Mouse (Mus musculus): ENCODE measurements around the gene Slc44a5.
"Not testable (repeated sequence)": the region's sequence is repeated elsewhere in the genome, so short reads cannot be mapped to it uniquely, and the experiment has no call there.

The Slc44a5 gene

DNA sequence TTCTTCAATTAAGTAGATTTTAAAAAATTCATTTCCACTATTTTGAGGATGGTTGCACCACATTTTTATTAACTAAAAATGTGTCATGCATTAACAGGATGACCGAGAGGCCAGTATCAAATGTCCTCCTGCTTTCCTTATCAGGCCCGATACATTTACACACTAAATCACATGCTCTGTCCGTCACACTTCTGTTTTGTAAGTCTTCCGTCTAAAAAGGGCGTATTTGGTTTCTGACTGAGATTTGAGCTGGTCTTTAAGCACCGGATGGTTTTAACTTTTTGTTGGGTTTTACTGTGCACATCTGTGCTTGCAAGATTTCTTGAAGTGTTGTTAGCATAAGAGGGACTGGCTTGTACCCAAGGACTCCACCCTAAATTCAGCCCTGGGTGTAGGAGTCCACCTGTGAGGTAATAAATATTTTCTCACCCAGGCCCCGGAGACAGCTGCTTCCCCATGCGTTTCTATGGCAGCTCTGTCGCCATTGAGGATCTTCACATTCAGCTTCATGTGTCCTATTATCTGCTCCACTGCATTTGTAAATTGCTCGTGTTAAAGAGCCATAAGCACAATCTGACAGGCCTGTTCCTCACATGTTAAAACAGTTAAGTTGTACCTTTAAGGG, 237.3 kb downstream of the Slc44a5 start:
- DNase-seq (ENCODE audit: extremely low read depth, low read depth, low spot score): no peak

DNA sequence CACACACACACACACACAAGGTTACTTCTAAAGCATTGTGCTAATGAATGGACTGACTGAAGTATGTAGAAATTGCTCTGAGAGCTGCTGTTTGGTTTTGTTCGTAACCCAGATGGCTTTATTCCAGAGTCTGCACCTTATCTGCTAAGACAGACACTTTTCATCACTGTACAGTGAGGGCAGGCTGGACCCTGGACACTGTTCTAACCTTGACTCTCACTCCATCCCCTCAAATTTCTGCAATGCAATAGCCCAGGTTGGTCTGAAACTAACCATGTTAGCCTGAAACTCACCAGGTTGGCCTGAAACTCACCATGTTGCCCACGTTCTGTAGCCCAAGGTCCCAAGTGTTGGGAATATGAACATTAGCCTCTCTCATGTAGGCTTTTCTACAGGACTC, 239.3 kb downstream of the Slc44a5 start:
- no peak for DNase-seq (ENCODE audit: extremely low read depth, low read depth, low spot score)

DNA sequence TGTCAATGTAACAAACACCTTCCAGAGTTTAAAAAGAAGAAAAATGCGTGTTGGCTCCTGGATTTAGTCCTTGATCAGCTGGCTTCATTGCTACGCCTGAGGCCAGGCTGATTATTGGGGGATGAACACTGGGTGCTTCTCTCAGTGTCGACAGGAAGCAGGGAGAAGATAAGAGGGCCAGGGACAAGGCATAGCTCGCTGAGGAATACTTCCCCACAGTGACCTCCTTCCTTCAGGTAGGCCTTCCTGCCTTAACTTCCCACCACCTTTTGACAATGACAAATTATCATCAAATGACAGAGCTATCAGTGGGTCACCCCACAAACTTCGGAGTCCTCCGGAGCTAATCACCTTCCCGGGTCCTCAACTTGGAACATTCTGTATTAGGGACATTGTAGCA, 242.1 kb downstream of the Slc44a5 start:
- no peak for DNase-seq (ENCODE audit: extremely low read depth, low read depth, low spot score)

DNA sequence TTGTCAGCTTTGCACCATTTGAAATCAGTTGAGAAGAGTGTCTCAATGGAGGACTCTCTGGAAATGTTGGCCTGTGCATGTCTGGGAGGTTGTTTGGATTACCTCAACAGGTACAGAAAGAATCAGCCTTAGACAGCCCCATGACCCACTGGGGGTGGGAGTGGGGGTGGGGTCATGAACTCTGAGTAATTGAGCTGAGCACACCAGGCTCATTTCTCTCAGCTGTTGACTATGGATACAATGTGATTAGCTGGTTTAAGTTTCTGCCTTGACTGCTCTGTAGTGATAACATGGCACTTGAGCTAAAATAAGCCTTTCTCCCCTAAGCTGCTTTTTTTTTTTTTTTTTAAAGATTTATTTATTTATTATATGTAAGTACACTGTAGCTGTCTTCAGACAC, 242.5 kb downstream of the Slc44a5 start:
- no peak for DNase-seq (ENCODE audit: extremely low read depth, low read depth, low spot score)

DNA sequence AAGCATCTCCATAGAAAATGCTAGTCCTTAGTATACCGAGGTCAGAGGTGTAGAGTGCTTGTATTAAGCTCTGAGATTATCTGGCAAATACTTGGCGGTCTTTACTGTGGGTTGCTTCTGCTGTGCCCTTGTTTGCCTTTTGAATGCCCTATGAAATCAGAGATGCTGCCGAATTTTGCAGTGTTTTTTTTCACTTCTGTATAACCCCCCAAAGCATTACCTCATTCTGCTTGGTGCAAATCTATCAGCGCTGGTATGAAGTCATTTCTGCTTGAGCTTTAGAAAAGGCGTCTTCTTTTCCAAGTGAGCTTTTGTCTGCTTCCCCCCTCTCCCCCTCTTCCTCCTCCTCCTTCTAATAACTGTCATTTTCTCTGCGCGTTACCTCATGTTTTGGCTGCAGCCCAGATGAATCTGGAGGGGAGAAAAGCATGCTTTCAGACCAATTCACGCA, 248.9 kb downstream of the Slc44a5 start:
- no peak for DNase-seq (ENCODE audit: extremely low read depth, low read depth, low spot score)

DNA sequence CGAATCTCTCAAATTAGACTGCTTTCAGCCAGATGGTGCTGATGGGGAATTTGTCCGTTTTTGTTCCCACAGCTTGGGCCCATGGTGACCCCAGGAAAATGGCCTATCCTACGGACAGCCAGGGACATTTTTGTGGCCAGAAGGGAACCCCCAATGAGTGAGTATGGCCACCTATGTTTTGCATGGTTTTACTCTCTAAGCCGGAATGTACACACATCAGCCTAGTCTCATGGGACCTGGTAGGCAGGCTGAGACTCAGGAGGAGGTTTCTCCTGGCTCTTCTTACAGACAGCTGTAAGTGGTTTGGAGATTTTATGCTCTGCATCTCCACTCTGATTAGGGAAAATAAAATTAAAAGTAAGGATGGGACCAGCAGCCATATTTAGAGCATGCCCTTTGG, 249.5 kb downstream of the Slc44a5 start:
- DNase-seq (ENCODE audit: extremely low read depth, low read depth, low spot score): no peak

DNA sequence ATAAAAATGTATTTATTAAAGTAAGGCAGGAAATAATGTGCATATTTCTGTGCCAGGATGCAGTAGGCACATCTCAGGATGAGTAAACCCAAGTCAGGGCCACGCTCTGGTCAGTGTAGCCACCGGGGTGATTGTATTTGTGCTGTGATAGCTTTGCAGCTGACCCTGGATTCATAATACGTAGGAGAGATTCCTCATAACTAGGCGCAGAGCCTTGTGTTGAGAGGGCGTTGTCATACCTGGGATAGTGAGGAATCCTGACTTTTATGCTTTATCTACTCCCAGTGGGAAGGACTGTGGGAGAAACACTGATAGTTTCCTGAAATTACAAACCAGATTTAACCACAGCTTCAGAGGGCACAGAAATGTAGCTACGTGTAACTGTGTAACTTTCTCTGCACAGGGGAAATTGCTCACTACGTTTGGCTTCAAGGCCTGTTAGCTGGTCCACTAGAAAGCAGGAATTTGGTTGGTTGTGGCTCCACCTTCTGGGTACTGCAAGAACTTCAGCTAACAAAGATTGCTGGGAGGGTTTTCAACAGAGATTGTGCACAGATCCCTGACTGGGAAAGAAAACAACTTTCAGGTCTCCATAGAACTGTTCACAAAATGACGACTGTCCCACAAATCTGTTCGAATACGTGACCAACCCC, 253.0 kb downstream of the Slc44a5 start:
- no peak for DNase-seq (ENCODE audit: extremely low read depth, low read depth, low spot score)

DNA sequence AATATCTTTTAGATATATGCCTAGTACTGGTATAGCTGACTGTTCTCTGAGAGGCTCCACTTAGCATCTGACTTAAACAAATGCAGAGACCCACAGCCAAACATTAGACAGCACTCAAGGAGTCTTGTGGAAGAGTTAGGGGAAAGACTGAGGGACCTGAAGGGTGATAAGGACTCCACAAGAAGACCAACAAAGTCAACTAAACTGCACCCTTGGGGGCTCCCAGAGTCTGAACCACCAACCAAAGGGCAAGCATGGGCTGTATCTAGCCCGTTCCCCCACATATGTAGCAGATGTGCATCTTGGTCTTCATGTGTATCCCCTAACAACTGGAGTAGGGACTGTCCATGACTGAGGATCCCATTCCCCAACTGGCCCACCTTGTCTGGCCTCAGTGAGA, 271.7 kb downstream of the Slc44a5 start:
- DNase-seq (ENCODE audit: extremely low read depth, low read depth, low spot score): no peak

DNA sequence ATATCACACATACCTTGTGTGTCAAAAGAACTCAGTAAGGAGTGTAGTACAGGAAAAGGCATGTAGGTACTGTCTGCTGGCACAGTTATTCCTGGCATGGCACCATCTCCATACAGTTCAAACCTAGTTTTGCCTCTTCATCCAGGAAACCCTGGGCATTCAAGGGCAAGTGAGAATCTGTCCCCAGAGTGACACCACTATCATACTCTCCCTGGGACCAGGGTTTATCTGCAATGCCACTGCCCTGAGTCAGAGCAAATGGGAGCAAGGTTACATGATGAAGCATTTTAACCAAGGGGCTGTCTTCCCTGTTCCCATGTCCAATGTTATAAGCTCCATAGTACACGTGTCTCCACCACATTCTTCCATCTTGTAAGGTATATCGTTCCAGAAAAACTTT, 278.2 kb downstream of the Slc44a5 start:
- DNase-seq (ENCODE audit: extremely low read depth, low read depth, low spot score): no peak

DNA sequence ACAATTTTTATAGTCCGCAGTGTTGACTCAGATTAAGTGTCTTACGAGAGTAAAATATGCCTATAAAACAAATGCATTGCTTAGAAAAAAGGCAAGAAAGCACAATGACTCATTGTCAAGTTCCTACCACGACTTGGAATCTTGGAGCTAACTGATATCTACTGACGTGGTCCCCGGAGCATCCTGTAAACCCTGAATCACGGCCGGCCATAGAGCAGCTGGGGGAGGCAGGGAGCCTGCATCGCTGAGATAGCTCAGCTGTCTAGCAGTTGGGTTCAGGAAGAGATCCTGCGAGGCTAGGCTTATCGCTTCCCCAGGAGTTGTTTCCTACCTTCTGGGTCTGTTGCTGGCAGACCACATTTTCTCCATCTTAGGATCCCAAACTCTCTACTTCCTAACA, 279.0 kb downstream of the Slc44a5 start:
- no peak for DNase-seq (ENCODE audit: extremely low read depth, low read depth, low spot score)

DNA sequence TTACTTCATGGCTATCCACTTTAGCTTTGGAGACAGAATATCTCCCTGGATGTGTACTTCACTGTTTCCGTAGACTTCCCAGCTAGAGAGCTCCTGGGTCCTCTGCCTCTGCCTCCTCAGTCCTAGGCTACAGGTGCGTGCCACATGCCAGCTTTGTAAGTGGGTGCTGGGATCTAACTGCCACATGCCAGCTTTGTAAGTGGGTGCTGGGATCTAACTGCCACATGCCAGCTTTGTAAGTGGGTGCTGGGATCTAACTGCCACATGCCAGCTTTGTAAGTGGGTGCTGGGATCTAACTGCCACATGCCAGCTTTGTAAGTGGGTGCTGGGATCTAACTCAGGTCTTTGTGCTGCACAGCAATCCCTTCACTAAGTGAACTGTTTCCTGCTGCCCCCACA, 281.0 kb downstream of the Slc44a5 start:
- not testable (repeated sequence) for DNase-seq (ENCODE audit: extremely low read depth, low read depth, low spot score)

DNA sequence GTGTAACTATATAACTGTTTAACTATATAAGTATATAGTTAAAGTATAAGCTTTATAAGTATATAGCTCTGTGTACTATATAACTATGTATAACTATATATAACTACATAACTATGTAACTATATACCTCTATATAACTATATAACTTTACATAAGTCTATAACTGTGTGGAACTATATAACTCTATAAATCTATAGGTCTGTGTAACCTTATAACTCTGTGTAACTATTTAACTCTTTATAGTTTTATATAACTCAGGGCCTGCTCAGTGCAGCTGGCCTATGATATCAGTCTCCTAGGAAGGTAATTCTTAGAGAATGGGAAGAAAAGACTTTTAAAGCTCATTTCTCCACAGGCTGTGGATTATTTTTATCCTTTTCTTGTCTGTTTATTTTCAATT, 284.1 kb downstream of the Slc44a5 start:
- DNase-seq (ENCODE audit: extremely low read depth, low read depth, low spot score): no peak

DNA sequence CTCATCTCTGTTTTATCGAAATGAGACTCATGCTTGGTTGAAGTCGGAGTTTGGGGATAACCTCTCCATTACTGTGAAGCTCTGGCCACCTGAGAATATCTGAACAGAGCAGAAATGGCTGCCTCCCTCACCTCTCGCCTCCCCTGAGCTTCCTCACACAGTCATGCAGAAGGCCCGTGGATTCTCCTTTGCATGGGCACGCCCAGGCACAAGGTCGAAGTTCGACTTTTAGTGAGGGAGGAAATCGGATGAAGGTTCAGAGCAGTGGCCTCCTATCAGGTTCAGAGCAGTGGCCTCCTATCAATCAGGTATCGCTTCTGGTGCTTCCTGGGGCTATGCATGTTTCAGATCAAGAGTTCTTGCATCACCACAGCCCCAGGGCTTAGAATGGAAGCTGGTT, 295.1 kb downstream of the Slc44a5 start:
- no peak for DNase-seq (ENCODE audit: extremely low read depth, low read depth, low spot score)

DNA sequence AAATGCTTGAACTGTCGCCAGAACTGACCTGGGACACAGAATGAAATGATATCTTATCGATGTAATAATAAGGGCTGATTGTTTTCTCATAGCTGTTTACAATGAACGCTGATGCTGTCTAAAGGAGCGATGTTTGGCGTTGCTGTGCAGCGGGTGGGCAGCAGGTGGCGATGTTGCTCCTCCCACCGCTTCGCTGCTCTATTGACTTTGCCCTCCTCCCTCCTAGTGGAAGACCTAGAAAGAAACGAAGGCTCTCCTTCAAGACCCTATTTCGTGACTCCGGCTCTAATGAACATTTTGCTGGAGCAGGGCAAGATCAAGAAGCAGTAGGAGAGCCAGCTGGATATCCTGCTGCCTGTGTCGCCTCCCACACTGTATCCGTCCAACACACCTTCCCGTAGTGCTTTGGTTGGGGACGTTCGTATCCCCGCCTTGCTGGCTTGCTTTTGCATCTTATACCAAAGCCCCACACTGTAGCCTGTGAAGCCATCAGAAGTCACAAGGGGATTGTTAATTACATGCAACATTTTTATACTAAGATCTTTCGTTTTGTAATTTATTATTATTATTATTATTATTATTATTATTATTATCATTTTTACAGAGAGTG, 296.6 kb downstream of the Slc44a5 start:
- DNase-seq (ENCODE audit: extremely low read depth, low read depth, low spot score): no peak

DNA sequence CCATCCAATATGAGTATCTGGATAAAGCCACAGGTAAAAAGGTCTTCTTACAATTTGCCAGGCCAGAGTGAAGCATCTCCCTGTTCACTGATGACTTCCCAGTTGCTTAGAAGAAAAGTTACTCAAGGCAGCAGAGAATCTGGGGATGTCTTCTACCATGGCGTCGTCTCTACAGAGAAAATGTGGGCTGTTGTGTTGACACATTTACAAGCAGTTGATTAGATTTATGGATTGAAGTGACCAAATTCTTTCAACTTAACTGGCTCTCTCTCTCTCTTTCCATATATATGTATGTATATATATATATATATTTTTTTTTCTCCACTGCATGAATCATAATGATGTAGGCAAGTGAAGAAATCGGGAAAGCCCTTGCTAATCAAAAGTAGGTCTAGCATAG, 301.4 kb downstream of the Slc44a5 start:
- DNase-seq (ENCODE audit: extremely low read depth, low read depth, low spot score): no peak

DNA sequence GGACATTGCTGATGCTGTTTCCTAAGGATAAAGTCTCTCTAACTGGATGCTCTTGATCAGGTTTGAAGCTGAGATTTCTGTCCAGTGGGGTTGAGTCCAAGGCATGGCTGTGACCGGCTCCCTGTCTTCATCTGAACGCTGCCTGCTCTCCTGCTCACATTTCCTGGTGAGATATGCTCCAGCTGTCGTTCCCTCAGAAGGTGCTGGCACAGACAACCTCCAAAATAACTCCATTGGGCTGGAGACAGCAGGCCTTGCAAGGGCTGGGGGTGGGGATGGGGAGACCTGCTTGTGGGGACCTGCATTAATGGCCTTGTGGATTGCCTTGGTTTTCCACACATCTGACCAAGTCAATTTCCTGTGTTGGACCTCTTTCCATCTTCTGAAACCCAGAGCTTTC, 311.0 kb downstream of the Slc44a5 start:
- DNase-seq (ENCODE audit: extremely low read depth, low read depth, low spot score): no peak

DNA sequence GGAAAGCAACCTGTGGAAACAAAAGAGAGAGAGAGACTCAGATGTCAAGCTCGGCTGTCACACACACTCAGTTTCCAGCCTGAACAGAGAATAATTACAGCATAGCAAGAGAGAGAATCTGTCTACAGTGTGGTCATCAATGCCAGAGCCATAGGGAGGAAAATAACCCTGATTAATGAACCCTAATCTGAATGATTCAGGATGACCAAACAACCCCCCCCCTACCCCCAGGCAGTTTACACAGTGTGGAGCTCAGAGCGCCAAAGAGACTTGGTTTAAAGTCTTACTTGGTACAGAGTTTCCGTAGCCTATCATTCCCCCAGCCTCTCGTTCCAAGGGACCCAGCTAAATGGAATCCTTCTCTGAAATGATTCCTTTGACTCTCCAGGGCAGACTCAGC, 312.1 kb downstream of the Slc44a5 start:
- DNase-seq (ENCODE audit: extremely low read depth, low read depth, low spot score): no peak

DNA sequence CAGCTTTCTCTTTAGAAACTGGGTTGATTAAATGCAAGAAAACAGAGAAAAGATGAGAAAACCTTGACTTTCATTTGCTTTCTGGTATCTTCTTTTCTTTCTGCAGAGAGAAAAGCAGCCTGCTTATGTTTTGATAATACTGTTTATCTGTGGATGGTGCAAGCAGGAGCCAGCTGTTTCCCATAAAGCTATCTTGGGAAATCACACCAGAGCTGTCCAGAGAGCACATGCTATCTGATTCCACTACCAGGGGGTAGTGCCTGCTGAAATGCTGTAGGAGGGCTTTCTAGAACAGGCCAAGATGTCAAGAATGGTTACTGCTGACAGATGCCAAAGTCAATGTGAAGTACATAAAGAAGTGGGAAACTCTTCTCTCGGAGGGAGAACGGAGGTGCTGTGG, 314.0 kb downstream of the Slc44a5 start:
- DNase-seq (ENCODE audit: extremely low read depth, low read depth, low spot score): no peak

DNA sequence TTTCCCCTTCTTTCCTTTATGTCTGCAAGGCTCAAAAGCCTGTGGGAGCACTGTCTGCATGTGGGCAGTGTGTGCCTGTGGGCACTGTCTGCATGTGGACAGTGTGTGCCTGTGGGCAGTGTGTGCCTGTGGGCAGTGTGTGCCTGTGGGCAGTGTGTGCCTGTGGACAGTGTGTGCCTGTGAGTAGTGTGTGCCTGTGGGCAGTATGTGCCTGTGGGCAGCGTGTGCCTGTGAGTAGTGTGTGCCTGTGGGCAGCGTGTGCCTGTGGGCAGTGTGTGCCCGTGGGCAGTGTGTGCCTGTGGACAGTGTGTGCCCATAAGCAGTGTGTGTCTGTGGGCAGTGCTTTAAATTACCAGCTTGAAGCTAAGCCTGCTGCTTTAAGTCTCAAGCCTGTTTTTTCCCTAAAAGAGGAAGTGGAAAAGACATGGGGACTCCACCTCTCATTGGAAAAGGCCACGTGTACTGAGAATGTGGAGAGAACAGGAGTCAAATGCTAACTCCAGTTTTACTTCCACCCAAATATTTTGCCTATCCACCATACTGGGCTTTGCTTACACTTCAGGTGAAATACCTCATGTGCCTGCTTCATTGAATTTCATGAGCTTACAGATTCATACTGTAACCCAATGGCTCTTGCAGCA, 315.3 kb downstream of the Slc44a5 start:
- no peak for DNase-seq (ENCODE audit: extremely low read depth, low read depth, low spot score)

DNA sequence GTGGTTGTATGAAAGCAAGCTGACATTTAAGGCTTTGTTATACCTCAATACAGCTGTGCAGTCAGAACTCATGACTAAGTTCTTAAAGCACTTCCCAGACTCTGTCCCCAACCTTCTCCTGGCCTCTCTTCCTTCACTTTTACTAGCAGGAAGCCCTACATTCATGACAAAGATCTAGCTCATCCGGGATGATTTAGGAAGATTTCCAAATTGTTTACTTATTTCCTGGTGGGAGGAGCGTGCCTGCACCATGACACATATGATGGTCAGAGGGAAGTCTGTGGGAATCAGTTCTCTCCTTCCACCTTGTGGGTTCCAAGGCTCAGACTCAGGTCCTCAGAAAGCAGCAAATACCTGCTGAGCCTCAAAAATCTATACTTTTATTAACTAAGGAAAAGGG, 317.1 kb downstream of the Slc44a5 start:
- no peak for DNase-seq (ENCODE audit: extremely low read depth, low read depth, low spot score)

DNA sequence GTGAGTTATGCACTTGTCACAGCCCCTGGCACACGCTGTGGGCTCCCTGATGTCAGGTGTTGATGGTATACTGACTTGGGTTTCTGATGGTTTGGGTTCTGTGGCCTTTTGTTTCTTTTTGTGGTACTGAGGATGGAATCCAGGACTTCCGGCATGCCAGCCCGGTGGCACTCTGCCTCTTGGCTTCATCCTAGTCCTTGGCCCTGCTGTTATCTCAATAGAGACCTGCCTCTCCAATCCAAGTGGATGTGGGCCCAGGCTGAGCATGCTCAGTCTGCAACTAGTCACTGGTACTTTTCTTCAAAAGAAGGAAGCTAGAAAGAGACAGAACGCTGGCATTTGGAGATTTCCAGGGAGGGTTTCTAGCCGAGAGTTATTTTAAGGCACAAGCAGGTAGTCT, 318.9 kb downstream of the Slc44a5 start:
- DNase-seq (ENCODE audit: extremely low read depth, low read depth, low spot score): no peak

DNA sequence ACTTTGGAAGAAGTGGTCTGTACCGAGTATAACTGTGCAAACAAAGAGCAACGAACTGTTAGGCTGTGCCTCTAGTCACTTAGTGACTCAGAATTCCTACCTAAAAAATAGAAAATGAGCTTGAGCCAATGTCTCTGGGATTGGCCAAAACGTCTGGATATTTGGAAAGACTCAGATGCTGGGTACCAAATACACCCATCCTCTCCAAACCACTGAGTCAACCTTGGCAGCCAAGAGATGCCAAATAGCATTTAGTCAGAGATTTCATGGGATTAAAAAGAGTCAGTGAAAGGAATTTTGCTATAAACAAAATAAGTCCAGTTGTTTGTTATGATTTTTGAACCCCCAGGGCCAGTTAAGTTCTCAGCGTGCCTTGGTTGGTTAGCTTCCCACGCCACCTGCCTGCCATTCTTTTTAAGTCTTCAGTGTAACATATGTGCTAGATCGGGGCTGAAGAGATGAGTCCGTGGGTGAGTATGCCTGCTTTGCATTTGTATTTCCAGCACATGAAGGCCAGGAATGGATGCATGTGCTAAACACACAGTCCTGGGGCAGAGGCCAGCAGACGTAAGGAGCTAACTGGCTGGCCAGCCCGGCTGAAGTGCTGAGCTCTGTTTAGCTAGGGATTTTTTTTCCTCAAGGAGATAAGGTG, 320.7 kb downstream of the Slc44a5 start:
- DNase-seq (ENCODE audit: extremely low read depth, low read depth, low spot score): no peak

Measured in fat pad, adult 2 months (tissue).